Mouse (Mus musculus) C2C12 (cell line): ENCODE measurements around the gene Wdr74.

Experiments used
- CTCF ChIP-seq: IDR thresholded peaks from one replicate; pipeline ENCODE4 v1.5.1; 2011; ENCODE audit not compliant: control insufficient read depth, insufficient read depth, insufficient read length
- FOSL1 ChIP-seq: IDR thresholded peaks from one replicate; pipeline ENCODE4 v1.8.0; 2011; ENCODE audit warnings: mild to moderate bottlenecking, low read length; ENCODE audit not compliant: poor library complexity, insufficient read depth, severe bottlenecking
- USF1 ChIP-seq: IDR thresholded peaks from one replicate; pipeline ENCODE4 v1.6.1; 2011; ENCODE audit warnings: low read depth, mild to moderate bottlenecking, control low read depth, moderate library complexity

DNA sequence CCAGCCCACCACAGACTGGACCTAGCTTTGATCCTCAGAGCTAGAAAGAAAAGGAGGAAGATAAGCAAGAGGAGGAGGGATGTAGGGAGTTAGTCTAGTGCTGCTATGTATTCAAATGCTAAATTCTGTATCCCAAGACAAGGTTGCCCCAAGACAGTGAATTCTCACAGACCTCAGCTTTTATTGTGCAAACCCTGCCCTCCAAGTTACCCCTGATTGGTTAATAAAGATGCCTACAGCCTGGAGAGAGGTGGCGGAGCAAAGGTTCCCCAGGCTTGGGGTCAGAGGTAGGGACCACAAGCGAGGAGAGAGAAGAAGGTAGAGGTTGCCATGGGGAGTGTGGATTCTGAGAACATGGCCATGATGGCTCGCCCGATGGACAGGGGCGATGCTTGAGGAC, 42.9 kb upstream of the Wdr74 start:
- TF ChIP-seq USF1 (no peak), CTCF (no peak), FOSL1 (no peak)
